Mouse (Mus musculus) duodenum, adult 2 months (tissue): Measurements from ENCODE around the gene Gm2a. TPM values are rescaled to one million over a fixed set of nuclear protein-coding genes. Genes with fewer than 3 reads are reported as not detected.

Source experiments
- polyA plus RNA-seq: library from polyadenylated mRNA; depleted of rRNA; stranded (reverse); fragments of >200 nt; gene quantifications from 2 replicates; pipeline ENCODE4 v1.2.3, GENCODE M21; 2012; ENCODE audit warnings: low replicate concordance; rRNA removed

Gm2a gene
- 11.0 and 23.0 TPM in 2 replicates for polyA plus RNA-seq

DNA sequence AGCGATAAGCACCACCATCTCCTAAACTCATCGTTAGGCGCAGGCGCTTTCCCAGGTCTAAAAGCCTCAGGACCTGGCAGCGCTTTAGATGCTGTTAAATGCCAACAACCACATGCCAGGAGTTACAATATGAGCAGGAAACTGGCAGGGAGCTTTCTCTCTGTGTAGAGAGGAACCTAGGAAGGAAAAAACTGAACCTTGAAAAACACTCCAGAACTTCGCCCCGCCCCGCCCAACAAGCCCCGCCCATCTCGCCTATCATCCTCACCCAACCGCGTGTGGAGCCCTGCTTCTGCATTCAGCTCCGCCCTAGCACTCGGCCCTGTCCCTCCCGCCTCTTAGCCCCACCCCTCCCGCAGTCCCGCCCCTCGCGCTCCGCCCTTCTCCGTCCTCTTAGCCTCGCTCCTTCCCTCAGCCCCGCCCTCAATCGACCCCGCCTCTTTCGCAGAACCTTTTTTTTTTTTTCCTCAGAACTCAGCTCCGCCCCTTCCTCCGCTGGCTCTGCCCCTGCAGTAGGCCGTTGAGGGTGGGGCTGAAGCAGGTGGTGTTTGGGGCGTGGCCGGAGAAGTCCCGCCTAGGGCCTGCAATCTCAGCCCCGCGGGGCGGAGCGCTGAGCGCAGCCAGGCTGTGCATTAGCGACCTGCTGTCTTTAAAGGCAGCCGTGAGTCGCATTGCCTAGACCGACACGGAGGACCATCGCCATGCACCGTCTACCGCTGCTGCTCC lies at the start of gene Gm2a:
Gene Gm2a (plus strand): TSS at position 653 of the 726 bp plus-strand sequence.

DNA sequence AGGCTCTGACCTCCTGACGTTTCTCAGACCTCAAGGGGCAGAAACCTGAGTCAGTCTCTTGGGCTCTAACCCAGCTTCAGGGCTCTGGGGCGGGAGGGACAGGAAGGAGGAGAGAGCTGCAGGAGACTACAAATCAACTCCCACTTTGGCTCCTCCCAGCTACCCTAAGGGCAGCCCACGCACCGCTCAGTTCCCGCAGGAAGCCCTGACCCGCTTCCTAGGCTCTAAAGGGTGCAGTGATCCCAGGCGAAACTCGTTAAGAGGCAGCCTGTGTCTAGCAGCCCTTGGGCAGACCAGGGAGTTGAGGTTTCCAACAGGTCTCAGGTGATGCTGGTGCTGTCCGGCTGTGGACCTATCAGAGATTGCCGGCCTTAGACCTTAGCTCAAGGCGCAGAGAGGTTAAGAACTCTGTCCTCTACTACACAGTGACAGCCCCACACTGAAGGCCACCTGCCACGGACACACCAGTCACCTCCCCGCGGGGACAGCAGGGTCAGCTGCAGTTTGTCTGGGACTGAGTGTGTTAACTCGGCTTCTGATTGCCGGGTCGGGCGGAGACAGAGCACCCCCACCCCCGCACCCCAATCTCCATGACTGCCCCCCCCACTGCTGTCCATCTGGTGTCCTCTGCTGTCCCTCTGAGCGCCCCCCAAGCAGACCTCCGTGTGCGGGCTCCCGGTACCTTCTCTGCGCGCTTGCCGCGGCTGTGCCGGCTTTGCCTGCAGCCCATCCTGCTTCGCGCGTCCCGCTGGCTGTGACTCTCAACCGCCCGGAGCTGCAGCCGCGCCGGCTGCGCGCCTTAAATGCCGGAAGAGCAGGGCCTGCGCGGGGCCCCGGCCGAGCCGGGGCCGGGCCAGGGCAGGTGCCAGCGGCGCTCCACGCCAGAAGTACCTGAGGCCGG lies 20.3 kb upstream of the Gm2a start, which contains the start of gene Ccdc69:
Gene Ccdc69 (minus strand): TSS at position 801 of the 901 bp plus-strand sequence.

DNA sequence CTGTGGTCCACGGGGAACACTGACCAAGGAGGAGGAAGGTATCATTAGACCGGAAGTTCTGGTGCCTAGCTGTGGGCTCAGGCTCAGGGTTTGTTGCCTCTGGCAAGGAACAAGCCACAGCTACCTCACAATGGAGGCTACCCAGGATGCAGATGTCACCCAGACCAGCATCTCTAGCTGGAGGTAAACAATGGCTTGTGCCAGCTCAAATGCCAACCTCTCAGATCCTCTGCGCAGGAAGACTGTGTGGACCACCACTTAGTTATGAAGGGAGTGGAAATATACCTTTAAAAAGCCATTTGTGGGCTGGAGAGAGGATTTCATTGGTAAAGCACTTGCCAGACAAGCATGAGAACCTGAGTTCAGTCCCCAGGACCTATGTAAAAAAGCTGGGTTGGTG lies 53.7 kb downstream of the Gm2a start, which contains the start of gene Slc36a3:
Gene Slc36a3 (minus strand): TSS at position 101 of the 400 bp plus-strand sequence.

Other genes with a start within 250 kb of the Gm2a start
- gene Lyrm7, start 237.2 kb upstream of the Gm2a start, polyA plus RNA-seq: 0.06 and 0.38 TPM in 2 replicates
- 772 and 864 TPM in 2 replicates for gene Hint1, start 231.7 kb upstream of the Gm2a start, polyA plus RNA-seq
- gene Gpx3, start 195.7 kb upstream of the Gm2a start, polyA plus RNA-seq: 96.5 and 120 TPM in 2 replicates
- 52.2 and 114 TPM in 2 replicates for gene Tnip1, start 135.2 kb upstream of the Gm2a start, polyA plus RNA-seq
- 24.0 and 27.3 TPM in 2 replicates for gene Anxa6, start 64.7 kb upstream of the Gm2a start, polyA plus RNA-seq
- 0.79 and 1.1 TPM in 2 replicates for gene Ccdc69, start 20.0 kb upstream of the Gm2a start, polyA plus RNA-seq
- gene Slc36a3, start 53.6 kb downstream of the Gm2a start, polyA plus RNA-seq: 0.14 and 0.38 TPM in 2 replicates
- 0.76 and 4.4 TPM in 2 replicates for gene Slc36a2, start 87.0 kb downstream of the Gm2a start, polyA plus RNA-seq
- 24.0 and 139 TPM in 2 replicates for gene Slc36a1, start 106.2 kb downstream of the Gm2a start, polyA plus RNA-seq
- gene Fat2, start 238.4 kb downstream of the Gm2a start, polyA plus RNA-seq: under 0.01 TPM in 1 of 2 replicates, not detected in the other